Mouse (Mus musculus) erythroblast, embryonic 14.5 days (primary cell): ENCODE measurements around the gene Vmn2r91.
"Not testable (repeated sequence)": the region's sequence is repeated elsewhere in the genome, so short reads cannot be mapped to it uniquely, and the experiment has no call there.

Experiments
- GATA1 ChIP-seq: IDR thresholded peaks from 2 replicates; pipeline ENCODE4 v1.6.1; 2012; ENCODE audit warnings: low read length, inconsistent platforms, mixed read lengths
- TAL1 ChIP-seq: IDR thresholded peaks from 3 replicates; pipeline ENCODE4 v1.6.1; 2012; ENCODE audit warnings: low read length, inconsistent platforms, mixed read lengths

GRCm38 (mm10) chr17:18161194-18161593 lies 76.4 kb downstream of the Vmn2r91 start:
- not testable (repeated sequence) for TF ChIP-seq GATA1, TAL1
